Mouse (Mus musculus): ENCODE data around the gene Uba2.

Gene Uba2

GRCm38 (mm10) chr7:34094911-34095481 is 74.4 kb downstream of the Uba2 start, which contains the start of gene Scgb1b30:
Gene Scgb1b30, plus strand, starts transcription at chr7:34095431.
- no peak for DNase-seq (ENCODE audit: extremely low read depth, low read depth, low spot score)
